Mouse (Mus musculus): ENCODE data around the gene Tcte1.

Gene Tcte1

DNA sequence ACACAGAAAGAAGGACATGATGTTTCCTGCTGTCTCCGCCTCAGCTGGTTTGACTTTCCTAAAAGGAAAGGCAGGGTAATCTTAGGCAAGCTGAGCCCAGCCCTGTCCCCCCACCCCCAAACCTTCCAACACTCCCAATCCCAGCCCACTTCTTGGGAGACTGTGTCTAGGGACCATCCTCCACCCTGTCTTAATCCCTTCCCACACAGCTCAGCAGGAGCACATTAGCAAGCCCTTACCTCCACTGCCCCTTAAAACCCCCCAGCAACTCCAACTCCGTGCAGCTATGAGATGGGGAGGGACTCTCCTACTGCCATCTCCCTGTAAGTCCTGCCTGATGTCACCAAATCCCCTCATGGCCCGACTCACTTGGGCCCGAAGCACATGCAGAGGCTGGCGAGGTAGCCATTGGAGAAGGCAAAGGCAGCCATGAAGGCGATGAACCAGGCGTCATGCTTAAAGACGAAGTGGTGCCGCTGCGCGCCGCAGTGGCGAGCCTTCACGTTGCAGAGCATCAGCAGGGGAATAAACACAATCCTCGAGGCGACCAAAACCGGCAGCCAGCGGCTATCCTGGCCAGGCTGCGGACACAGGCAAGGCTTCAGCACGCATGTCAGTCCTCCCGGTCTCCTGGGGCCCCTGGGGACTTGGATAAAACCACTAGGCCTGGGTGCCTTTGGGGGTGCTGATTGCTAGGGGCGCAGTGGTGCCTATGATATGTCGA, 62.7 kb downstream of the Tcte1 start:
- no peak for DNase-seq

DNA sequence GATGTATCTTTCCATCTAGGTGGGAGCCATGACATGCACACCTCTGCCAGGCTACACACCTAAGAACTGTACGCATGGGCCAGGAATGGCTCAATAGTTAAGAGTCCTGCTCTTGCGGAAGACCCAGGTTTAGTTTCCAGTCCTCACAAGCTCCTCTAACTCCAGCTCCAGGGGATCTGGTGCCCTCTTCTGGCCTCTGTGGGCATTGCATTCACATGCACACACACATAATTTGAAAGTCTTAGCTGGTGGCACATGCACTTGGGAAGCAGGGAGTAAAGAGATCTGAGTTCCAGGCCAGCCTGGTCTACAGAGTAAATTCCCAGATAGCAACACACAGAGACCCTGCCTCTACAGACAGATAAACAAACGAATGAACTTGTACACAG, 63.2 kb downstream of the Tcte1 start:
- DNase-seq = peak; percentile 70 to 78

DNA sequence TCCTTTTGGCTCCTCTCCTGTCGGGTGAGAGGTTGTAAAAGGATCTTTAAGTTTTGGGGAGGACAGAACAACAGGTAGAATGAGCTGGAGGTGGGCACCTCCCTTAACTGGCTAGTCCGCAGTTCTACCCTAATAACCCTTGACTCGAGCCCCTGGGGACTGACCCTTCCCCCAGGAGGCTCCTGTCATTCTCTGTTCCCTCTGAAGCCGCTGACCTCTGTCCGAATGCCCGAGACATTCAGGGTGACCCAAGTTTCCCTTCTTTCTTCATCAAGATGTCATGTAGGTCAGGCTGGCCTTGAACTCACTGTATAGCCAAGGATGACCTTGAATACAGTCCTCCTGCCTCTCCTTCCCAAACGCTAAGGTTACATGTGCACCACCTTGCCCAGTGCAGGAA, 65.1 kb downstream of the Tcte1 start:
- peak in 1 of 2 experiments; percentile 20 for DNase-seq

DNA sequence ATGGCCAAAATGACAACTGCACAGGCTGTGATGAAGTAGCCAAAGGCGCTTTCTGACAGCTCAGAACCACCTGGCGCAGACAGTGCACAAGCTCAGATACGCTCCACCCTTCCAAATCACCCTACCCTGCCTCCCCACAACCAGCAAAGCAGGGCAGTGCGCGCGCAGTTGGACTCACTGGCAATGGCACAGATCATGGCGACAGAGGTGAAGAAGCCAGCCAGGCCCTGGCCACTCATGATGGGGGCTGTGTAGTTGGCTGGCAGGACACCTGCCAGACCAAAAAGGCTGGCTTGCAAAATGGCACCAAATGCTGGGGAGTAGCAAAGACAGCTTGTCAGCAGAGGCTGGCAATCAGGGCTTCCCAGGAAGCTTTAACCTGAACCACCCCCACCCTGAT, 66.0 kb downstream of the Tcte1 start:
- peak; percentile 86 to 93 for DNase-seq

DNA sequence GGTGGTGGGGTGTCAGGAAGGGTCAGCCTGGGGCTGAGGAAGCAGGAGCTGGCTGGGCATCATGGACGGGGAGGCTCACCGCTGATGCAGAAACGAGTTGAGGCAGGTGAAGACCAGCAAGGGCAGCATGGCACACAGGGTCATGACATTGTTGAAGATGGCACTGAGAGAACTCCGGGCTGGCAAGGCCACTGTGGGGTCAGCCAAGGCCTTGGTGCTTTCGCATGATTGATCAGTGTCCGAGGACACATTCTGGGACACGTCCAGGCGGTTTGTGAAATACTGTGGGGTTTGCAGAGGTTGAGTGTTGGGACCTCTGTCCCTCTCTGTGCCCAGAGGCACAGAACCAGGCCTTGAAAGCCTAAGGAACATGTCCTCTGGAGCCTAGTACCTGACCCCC, 66.6 kb downstream of the Tcte1 start:
- peak in 1 of 2 experiments; percentile 46 for DNase-seq

DNA sequence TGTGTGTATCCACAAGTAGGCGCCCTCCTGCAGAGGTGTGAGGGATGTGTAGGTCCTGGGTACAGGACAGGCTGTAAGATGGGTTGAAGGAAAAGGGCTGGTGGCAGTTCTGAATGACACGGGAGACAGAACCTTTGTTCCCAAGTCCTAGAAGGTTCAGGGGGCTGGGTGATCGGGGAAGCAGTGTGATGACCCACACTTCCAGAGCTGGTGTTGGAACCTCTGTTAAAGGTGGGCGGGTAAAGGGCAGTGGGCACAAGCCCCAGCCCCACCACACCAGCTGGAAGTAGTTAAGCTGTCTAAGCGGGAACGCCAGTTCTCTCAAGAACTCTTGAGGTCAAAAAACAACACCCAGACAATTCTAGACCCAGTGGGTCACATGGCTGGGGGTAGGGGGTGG, 67.2 kb downstream of the Tcte1 start:
- DNase-seq = peak; percentile 15 to 19

DNA sequence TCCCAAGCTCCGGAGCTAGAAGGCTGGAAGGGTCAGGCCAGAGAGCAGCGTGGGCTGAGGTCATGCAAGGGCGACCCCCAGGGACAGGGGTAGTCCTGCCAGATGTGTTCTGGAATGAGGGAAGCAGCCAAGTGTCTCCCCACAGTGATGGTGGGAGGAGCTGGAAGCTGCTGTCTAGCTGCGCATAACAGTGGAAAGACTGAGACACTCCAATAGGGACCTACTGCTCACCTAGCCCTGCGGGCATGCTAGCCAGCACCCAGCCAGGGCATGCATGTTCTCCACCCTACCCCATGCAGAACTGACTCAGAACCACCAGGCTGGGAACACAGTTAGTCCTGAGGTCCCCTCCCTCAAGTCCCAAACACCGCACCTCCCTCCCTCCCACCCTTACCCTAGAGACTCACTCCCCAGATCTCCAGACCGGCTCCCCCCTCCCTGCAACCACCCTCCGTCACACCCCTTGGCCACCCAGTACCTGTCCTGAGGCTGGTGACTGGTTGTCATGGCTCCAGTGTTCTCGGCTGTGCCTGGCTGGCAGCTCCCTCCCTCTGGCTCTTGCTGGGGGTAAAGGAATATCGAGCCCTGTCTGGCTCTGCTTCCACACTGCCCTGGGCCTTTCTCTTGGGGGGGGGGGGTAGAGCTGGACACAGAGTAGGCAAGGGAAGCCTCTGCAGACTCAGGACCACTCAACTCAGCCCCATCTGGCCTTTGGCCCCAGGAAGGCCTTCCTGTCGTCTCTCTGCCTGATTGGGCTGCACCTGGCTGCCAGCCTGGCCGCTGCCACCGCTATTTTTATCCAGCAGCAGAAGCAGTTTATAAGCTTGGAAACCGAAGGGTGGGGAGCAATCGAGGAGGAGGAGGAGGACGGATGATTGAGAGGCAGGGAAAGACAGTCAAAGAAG, 68.7 kb downstream of the Tcte1 start:
- peak; percentile 75 to 77 for DNase-seq
